Mouse (Mus musculus) embryo, embryonic 11 days (tissue): ENCODE data around the gene Map4k5.

ENCODE experiments used
- DNase-seq: peaks from one replicate; pipeline ENCODE4 v3.0.0-alpha.2; 2015

Map4k5 gene

DNA sequence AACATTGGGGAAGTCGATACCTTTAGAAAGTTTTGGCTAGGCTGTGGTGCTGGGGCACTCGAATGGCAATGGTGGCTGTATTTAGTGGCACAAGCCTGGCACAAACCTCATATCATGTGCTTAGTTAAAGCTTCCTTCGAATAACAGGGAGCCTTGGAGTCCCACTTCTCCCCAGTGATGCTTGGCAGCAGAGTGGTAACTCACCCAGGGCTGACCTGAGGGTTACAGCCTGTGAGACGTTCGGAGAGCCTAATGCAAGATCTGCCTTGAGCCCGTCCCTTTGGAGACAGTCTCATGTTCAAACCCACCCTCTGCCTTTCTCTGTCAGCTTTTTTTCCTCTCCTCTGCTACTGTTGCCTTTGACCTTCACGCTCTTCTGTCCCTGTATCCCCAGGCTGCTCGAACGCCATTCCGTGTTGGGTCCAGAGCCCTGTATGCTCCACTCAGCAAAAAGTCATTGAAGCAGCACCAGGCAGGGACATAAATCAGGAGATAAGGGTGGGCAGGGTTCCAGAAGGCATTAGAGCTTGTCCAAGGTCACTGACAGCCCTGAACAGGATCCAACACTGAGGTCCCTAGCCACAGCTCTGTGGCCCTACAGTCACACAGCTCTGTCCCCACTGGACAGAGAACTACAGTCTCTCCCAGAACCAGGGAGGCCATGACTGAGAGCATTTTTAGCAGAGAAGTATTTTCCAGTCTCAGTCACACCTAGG, 110.9 kb downstream of the Map4k5 start:
- DNase-seq: no peak

DNA sequence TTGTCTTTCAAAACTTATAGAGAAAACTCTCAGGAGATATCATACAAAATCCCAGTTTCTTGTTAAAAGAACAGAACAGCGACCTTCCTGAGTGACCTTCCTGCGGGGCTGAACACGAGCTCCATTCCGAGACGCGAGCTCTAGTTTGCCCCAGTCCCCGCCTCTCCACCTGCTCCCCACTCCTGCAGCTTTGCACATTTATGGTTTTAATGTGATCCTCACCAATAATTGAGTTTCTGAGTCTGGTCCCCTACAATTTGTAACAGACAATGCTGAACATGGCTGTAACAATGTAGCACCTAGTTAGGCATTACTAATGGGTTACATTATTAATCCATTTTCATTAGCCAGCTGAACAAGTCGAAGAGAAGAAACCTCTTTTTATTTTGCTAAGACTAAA, 111.5 kb downstream of the Map4k5 start:
- no peak for DNase-seq

DNA sequence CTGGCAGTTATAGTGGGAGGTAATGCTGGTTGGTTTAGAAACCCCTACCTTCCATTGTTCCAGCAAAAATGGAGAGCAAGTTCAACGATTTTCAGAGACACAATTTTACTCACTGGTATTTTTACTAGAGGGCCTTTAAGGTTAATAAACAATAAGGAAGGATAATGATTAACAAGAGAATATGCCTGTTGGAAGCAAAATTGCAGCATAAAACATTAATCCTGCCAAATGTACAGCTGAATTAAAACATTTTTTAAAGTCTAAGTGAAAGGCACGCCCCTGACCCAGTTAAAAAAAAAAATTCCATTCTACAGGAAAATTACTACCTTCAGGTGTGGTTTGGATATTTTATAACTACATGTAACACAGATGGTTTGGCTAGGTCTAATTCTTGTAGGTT, 115.0 kb downstream of the Map4k5 start:
- DNase-seq: no peak

DNA sequence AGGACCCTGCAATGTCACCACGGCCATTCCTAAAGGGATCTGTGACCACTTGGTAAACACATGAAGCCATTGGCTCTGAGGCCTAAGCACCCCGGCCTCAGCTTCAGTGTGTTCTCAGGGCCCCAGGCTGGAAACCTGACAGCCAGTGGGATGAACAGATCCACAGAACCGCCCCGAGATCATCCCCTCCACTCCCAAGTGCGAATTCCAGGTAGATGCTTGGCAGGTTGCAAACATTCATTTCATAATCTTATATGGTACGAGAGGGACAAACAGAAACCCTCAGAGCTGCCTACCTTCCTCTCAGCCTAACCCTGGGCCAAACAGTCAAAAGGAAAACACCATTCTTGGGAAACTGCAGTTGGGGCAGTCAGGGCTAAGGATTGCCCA, 115.7 kb downstream of the Map4k5 start:
- no peak for DNase-seq

DNA sequence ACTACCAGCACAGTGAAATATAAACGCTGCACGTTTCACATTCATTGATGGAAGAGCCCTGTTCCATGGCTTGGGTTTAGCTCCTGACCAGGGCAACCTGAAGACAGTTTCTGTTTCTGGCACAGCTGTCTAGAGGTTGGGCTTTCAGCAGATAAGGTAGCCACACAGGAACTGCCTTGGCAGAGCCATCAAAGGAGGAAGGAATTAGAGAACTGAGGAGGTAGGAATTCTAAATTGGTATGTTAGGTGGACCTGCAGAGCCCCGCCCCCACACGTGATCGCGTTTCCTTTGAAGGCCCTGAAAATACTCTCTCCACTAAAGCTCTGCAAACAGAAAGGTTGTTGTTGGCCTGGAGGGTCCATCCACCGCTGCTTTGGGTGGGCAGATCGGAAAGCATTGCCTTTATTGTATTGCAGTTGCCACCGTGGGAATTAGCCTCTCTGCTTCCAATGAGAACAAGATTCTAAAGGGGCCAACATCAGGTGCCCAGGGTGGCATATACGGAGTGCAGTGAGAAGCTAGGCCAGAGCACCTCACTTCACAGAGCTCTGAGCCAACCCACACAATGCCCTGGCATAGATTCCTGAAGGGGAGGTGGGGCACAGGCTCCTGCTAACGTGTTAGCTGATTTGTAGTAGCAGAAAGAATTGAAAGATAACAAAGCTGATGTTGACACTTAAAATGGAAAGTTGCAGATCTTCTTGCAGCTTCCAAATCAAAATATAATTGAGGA, 116.2 kb downstream of the Map4k5 start:
- DNase-seq: no peak

DNA sequence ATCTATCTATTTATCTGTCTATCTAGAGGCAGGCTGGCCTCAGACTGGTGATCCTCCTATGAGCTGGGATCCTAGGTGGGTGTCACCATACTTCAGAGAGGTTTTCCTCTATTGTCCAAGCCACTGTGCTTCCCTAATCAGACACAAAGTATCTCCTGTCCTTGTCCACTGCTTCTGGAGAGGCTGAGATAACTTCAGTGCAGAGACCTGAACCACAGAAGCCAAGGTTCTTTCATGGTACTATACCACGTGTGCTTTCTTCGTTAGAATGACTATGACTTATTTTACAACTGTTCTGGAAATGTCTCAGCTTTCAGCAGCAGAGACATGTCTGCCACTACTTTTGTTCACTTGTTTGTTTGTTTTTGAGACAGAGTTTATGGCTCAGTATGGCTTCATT, 124.2 kb downstream of the Map4k5 start:
- no peak for DNase-seq

DNA sequence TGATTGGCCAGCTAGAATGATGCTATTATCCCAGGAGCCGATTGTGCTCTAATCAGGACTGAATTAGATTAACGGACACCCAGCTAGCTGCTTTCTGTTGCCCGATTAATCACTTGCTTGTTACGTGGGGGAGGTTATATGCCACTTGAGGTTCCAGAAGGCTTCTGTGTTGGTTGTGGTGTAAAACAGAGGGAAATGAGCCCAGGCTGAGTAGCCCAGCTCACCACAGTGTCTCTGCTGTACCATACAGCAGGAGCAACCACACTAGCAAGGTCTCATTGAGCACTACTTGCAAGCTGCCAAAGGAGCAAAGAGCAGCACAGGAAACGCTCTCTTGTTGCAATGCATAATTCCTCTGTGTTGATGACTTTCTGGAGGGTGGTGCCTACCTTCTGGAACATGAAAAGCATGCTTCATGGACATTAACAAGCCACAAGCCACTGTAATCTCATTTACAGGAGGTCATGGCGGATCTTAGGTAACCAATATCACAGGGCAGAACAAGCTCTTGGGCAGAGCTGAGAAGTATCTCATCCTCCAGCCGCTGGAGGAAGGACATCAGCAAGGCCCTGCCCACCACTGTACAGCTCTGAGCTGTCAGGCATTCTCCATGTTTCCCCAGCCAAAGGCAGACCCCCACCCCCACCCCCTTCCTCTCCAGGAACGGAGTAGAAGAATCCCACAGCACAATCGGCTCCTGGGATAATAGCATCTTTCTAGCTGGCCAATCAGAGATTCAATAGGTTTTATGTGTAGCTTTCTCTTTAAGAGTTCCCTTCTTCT, 125.3 kb downstream of the Map4k5 start:
- DNase-seq: no peak

DNA sequence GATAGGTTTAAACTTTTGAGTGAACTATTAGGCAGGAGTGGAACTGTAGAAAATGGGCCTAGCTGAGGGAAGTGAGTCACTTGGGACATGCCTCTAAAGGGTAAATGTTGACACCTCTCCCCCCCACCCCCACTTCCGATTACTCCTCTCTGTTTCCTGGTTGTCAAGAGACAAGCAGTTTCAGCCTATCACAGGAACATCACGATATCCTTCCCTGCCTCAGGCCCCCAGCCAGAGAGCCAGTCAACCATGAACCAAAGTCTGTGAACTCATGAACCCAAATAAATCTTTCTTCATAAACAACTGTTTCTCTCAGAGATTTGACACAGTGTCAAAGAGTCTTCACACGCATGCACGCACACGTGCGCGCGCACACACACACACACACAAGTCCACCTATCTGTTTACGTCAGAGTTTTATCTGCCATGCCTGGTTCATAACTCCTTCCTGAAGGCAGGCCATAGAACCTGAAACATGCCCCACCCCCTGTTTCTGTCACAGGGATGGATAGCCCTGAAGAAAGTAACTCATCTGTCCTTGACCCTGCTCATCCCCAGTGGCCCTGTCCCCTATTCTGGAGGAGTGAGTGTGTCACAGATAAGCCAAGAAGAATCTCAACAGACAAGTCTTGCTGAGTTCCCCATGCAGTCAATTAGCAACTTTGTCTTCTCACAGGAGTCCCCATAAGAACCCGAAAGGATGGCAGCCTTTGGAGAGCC, 126.7 kb downstream of the Map4k5 start:
- DNase-seq: no peak

DNA sequence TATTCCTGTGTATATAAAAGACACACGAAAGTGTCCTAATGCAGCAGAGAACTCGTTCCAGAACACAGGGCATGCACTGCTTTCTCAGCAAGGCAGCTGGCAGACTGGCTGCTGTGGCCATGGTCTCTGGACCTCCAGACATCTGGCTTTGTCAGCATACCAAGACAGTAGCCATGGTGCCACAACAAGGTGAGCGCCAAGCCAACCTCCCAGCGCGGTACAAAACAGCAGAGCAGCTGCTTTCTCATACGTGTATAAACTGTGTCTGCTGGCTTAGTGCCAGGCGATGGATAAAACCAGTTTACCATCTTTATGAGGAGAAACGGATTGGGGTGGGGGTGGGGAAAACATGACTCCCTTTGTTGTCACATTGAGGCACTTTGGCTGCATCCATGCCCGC, 127.5 kb downstream of the Map4k5 start:
- no peak for DNase-seq

DNA sequence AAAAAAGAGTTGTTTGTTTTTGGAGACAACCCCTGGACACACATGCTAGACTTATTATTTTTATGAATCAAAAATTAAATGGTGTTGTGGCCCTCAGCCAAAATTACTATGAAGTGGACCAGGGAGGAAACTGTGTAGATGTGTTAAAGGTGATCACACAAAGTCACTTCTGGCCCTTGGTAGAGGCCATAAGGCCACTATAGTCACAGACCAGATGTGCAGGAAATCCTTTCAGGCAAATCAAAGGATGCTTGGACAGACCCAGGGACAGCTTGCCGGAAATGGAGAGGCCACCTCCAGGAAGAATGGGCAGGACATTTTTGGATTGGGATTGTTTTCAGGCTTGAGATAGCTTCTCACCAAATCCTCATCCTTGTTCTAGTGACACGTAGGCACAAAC, 131.4 kb downstream of the Map4k5 start:
- no peak for DNase-seq

DNA sequence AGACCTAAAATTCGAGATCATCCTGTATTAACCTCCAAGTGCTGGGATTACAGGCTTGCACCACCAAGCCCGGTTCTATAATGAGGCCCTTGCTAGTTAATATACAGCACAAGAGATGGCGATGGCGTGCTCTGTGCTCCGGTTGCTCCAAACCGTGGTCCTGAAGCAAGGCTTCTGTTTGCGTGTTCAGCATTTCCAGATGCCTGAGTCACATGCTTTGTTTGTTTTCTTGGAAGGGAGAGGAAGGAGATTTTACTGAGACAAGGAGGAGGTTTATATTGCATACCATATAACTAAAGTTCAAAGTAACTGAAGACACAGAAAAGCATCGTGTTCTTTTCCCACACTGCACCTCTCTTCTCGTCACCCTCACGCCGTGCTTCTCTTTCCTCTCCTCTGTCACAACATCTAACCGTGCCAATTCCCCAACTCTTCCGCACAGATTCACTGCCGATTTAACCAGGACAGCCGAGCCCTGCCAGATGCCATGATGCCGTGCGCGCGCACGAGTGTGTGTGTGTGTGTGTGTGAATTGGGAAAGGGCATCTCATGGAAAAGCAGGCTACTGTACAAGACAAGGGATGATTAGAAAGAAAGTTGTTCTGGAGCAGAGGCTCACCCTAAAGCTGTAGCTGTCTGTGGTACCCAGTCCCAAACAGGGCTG, 132.1 kb downstream of the Map4k5 start:
- DNase-seq: no peak

DNA sequence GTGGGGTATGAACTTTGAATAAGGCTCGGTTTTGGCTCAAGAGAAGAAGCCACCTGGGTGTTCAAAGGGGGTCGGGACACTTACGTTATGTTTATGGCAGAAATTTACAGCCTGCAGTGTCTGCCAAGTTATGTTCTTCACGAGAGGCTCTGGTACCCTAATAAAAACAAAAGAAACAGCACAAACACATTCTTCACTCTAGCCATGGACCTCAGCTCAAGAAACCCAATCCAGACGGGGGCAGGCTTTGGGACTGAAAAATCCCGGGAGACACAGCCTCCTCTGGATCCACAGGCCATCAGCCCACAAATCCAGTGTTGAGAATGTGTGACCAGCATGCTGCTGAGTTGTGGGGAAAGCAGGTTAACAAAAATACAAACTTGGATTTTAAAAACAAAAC, 133.0 kb downstream of the Map4k5 start:
- no peak for DNase-seq

DNA sequence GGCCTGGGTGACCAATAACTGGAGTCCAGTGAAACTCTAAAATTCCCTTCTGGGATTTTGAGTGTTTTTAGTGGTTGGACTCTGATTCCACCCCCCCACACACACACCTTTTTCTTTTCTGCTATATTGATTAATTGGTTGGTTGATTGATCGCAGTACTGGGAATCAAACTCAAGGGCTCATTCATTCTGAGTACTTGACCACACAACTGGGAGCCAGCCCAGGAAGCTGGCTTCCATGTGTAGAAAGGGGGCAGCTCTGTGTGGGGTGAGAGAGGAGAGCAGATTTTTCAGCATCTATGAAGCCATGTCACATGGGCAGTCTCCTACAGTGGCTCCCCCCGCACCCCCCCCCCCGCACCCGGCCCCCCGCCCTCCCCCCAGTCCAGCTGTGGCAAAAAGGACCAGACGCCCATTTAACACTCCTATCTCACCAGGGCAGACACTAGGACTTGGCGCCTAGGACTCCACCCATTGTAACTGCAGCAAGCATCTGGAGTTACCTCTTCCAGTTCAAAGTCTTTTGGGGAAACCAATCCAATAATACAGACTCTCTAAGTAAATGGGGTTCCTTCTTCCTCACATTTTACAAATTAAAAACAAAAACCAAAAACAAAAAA, 133.6 kb downstream of the Map4k5 start:
- DNase-seq: no peak

DNA sequence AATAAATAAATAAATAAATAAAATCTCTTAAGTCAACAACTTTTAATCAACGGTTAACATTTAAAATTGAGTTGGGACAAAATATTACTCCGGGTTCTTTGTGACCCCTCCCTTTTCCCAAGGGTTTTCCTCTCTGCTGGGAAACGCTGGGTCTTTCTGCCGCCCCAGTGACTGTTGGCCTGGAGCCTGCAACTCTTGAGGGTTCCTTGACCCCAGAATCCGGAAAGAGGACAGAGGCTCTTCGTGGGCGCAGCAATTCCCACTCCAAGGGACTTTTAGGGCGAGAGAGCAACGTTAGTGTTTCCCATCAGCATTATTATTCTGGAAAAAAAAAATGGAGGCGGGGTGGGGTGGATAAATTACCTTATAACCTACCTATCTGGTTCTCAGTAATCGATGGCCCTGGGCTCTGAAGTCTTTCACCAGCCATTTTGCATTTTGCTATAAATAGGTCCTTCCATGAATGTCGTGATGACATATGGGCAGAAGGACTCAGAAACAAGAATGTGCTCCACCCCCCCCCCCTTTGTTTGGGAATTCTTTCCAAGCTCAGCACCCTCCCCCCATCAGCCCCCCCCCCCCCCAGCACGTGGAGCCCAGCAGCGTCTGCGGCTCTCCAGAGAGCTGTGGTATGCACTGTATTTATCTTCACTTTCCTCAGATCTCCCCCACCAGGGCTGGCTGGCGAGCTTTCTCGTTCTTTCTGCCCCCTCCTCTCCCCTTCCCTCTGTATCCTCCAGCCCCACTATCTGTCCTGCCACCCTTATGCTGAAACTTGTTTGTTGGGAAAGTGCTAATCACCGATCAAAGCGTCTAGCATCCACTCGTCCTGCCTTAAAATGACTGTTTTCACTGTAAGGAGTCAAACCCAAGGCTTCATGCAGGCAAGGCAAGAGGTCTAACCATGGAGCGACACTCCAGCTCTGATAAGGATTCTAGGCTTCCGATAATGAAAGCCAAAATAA, 134.5 kb downstream of the Map4k5 start:
- DNase-seq: peak; percentile 60

DNA sequence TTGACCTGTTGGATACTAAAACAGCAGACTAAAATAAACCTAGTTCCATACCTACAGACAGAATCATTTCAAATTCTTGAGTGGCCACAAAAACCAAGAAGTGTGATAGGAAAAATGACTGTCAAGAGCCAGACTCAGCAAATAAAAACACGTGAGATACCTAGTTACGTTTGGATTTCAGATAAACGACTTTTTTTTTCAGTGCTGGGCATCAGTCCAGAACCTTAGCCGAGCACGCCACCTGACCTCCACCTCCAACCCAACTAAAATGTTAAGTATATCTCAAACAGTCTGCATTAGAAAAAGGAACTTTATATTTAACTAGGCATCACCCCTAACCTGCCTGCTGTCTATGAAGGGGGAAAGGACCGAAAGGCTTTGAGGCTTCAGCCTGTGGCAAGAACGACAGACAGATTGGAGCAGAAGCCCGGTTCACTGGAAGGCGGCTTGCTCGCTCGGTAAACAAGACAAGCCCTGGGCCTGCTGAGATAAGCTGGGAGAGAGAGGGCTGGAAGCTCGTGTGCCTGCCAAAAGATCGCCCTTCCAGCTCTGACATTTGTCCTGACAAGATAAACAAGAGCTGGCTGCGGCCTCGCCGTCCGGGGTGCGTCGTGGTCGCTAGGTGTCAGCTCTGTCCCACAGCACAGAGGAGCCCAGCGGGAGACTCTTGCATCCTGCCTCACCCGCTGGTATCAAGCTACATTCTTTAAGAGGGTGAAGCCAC, 135.4 kb downstream of the Map4k5 start:
- DNase-seq: peak; percentile 90

DNA sequence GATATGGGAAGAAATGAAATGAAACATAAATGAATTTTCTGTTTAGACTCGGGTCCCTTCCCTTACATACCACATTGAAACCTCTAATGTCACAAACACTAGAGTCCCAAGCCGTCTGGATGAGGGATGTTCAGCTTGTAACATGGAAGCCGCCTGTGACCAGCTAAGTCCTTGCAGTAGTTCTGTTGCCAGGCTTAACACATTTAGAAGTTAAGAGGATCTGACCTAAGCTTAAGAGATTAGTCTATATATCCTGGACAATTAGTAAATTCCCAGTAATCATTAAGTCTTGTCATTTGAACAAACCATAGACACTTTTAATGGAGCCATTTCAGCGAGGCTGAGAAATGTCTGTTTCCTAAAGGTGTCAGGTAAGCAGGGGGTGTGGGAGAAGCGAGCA, 137.0 kb downstream of the Map4k5 start:
- no peak for DNase-seq

DNA sequence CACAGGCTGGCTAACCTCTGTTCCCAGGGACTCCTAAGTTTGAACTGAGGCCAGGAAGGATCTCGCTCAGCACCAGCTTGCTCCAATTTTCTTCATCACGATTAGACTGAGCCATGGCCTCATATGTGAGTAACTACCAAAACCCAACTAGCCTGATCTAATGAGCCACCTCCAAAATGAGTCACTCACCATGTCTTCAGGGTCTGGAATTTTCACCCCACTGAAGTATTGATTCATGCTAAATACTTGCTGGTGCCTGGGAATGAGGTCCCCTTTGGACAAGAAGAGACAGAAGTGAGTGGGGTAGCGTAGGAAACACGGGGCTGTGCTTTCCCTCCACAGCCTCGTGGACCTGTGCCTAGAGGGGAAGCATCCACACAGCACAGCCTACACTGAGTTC, 139.1 kb downstream of the Map4k5 start:
- DNase-seq: no peak
